Mouse (Mus musculus): ENCODE measurements around the gene 2410015M20Rik. TPM values are rescaled to one million over a fixed set of nuclear protein-coding genes. Genes with fewer than 3 reads are reported as not detected.
"Not testable (repeated sequence)": the region's sequence is repeated elsewhere in the genome, so short reads cannot be mapped to it uniquely, and the experiment has no call there.

The 2410015M20Rik gene
- polyA plus RNA-seq, 1 experiment from 2014 or later = 361 TPM

GRCm38 (mm10) chr17:56615136-56615784, 5.7 kb upstream of the 2410015M20Rik start:
- Histone ChIP-seq H3K36me3 (ENCODE audit: control insufficient read depth, insufficient read depth) (peaks cover 54% of the 10 kb centered on the region), H3K4me1 (replicated peaks; ENCODE audit: control insufficient read depth, insufficient read depth, low read length) (peaks cover 6% of the 10 kb centered on the region; the same call in 1 of the 2 replicates), H3K9me3 (ENCODE audit: control insufficient read depth) (no peaks in the 10 kb centered on the region), H3K27me3 (replicated peaks; ENCODE audit: control insufficient read depth, insufficient read depth, low read length) (no peaks in the 10 kb centered on the region), H3K4me3 (ENCODE audit: low read depth, low read length) (no peak overlapping the region; the same call in 1 of the 2 replicates), H3K4me2 (replicated peaks; ENCODE audit: low read depth) (no peak overlapping the region), H3K27ac (ENCODE audit: low read depth, low read length) (no peak overlapping the region; the same call in 1 of the 2 replicates), H3K9ac (ENCODE audit: low read depth, low read length) (0 out of 2 replicates have a peak overlapping the region, but pooled peaks have one; percentile 82)
- WGBS = 65% methylated on average over 11 of the region's 11 CpGs
- ATAC-seq = no peak
- TF ChIP-seq CTCF (IDR thresholded peaks at IDR 0.05; ENCODE audit: low read depth) = no peak

DNA sequence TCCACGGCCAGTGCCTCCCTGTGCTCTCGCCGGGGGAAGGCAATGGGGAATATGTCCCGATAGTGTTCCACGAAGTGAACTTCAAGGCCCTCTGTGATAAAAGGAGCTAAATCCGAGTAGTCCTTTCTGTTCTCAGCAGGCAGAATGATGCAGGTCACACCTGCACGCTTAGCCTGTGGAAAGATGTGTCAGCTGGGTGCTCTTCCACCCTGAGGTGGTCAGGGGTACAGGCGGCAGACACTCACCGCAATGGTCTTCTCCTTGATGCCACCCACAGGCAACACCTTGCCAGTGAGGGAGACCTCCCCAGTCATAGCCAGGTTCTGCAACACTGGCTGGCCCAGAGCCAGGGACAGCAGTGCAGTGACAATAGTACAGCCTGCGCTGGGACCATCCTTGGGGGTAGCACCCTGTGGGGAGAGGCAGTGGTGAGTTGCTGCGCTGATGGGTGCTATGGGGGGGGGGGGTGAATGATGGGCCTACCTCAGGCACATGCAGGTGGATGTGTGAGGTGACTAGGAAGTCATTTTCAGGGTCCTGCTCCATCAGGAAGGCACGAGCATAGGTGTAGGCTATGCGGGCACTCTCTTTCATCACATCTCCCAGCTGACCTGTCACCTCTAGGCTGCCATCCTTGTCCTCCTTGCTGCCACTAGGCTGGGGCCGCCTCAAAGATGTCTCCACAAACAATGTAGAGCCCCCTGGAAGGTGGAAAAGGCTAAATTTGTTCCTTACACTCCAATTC, 5.0 kb upstream of the 2410015M20Rik start:
- Histone ChIP-seq H3K36me3 (ENCODE audit: control insufficient read depth, insufficient read depth) (peaks cover 47% of the 10 kb centered on the region), H3K9me3 (ENCODE audit: control insufficient read depth) (no peaks in the 10 kb centered on the region), H3K27ac (ENCODE audit: low read depth, low read length) (no peak overlapping the region; the same call in none of the 2 replicates), H3K9ac (ENCODE audit: low read depth, low read length) (peak overlapping the region; percentile 82), H3K27me3 (replicated peaks; ENCODE audit: control insufficient read depth, insufficient read depth, low read length) (no peaks in the 10 kb centered on the region), H3K4me3 (ENCODE audit: low read depth, low read length) (peak overlapping the region; percentile 67), H3K4me2 (replicated peaks; ENCODE audit: low read depth) (peak overlapping the region; percentile 73), H3K4me1 (replicated peaks; ENCODE audit: control insufficient read depth, insufficient read depth, low read length) (peaks cover 7% of the 10 kb centered on the region; the same call in 1 of the 2 replicates)
- 16% methylated on average over 14 of the region's 14 CpGs for WGBS
- 0 out of 2 replicates have a peak, but pooled peaks have one; percentile 10 for TF ChIP-seq CTCF (IDR thresholded peaks at IDR 0.05; ENCODE audit: low read depth)
- ATAC-seq = no peak

- H3K4me1 ChIP-seq (replicated peaks; ENCODE audit: control insufficient read depth, insufficient read depth, low read length); ATAC-seq; H3K27me3 ChIP-seq (replicated peaks; ENCODE audit: control insufficient read depth, insufficient read depth, low read length); H3K9me3 ChIP-seq (ENCODE audit: control insufficient read depth): not testable (repeated sequence)
- H3K4me2 ChIP-seq (replicated peaks; ENCODE audit: low read depth) = peak overlapping the region; percentile 73
- peak overlapping the region; percentile 82 for H3K9ac ChIP-seq (ENCODE audit: low read depth, low read length)
- peak overlapping the region; percentile 84 for H3K27ac ChIP-seq (ENCODE audit: low read depth, low read length)
- peak overlapping the region; percentile 67 for H3K4me3 ChIP-seq (ENCODE audit: low read depth, low read length)
- WGBS = under 1% methylated on average over 26 of the region's 26 CpGs
- peaks cover 41% of the 10 kb centered on the region for H3K36me3 ChIP-seq (ENCODE audit: control insufficient read depth, insufficient read depth)
These were observed 4.3 kb upstream of the 2410015M20Rik start for GRCm38 (mm10) chr17:56613893-56614292.

DNA sequence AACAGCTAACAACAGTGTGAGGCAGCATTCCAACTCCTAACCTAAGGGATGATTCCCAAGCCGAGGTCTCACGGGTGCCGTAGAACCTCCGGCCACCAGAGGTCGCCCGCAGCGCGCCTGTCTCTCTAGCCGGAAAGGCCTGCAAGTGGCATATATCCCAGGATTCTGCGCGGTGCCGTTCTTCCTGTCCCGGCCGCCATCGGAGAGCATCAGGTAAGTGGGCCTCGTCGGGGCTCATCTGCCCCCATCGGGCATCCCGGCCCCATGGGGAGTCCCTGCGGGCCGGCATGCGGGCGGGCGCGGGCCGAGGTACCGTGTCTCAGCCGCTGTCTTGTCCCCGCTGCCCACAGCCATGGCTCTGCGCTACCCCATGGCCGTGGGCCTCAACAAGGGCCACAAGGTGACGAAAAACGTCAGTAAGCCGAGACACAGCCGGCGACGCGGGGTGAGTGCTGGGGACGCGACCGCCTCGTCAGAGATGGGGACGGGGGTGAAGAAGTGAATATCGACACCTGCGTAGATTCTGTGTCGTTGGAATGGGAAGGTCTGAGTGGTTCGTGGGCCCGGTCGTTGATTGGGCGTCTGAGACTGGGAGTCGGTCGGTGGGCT, 3.8 kb upstream of the 2410015M20Rik start, which contains the start of gene Rpl36:
Gene Rpl36, plus strand, starts transcription at position 181 of the 609 bp plus-strand sequence.
- H3K9ac ChIP-seq (ENCODE audit: low read depth, low read length) = peak within 1 kb of the TSS; percentile 82
- H3K9me3 ChIP-seq (ENCODE audit: control insufficient read depth) = no peaks in the 10 kb centered on the region
- peak; percentile 42 for ATAC-seq
- H3K4me3 ChIP-seq (ENCODE audit: low read depth, low read length) = peak within 1 kb of the TSS; percentile 67
- peaks cover 7% of the 10 kb centered on the region; the same call in 1 of the 2 replicates for H3K4me1 ChIP-seq (replicated peaks; ENCODE audit: control insufficient read depth, insufficient read depth, low read length)
- WGBS = under 1% methylated on average over 52 of the region's 52 CpGs
- H3K36me3 ChIP-seq (ENCODE audit: control insufficient read depth, insufficient read depth) = peaks cover 35% of the 10 kb centered on the region
- peak; percentile 99 for TF ChIP-seq CTCF (IDR thresholded peaks at IDR 0.05; ENCODE audit: low read depth)
- H3K4me2 ChIP-seq (replicated peaks; ENCODE audit: low read depth) = peak within 1 kb of the TSS; percentile 73
- H3K27me3 ChIP-seq (replicated peaks; ENCODE audit: control insufficient read depth, insufficient read depth, low read length) = no peaks in the 10 kb centered on the region
- H3K27ac ChIP-seq (ENCODE audit: low read depth, low read length) = peak within 1 kb of the TSS; percentile 84

- H3K9me3 ChIP-seq (ENCODE audit: control insufficient read depth); H3K27me3 ChIP-seq (replicated peaks; ENCODE audit: control insufficient read depth, insufficient read depth, low read length); H3K9ac ChIP-seq (ENCODE audit: low read depth, low read length); H3K4me1 ChIP-seq (replicated peaks; ENCODE audit: control insufficient read depth, insufficient read depth, low read length); ATAC-seq; H3K4me3 ChIP-seq (ENCODE audit: low read depth, low read length): not testable (repeated sequence)
- Histone ChIP-seq H3K27ac (ENCODE audit: low read depth, low read length) (peak overlapping the region; percentile 66), H3K36me3 (ENCODE audit: control insufficient read depth, insufficient read depth) (peaks cover 29% of the 10 kb centered on the region), H3K4me2 (replicated peaks; ENCODE audit: low read depth) (0 out of 2 replicates have a peak overlapping the region, but pooled peaks have one; percentile 45)
- WGBS = 66% methylated on average over 10 of the region's 10 CpGs
These were observed 3.0 kb upstream of the 2410015M20Rik start for GRCm38 (mm10) chr17:56612565-56612939.

Measured in intestine, postnatal 0 days (tissue).